Mouse (Mus musculus): ENCODE data around the gene Cyb5r4.

GRCm38 (mm10) chr9:86999956-87000582 is 21.7 kb upstream of the Cyb5r4 start:
- no peak for TF ChIP-seq POLR2A (IDR thresholded peaks at IDR 0.05; ENCODE audit: low read depth, low read length)
- no peak for TF ChIP-seq CTCF (IDR thresholded peaks at IDR 0.05; ENCODE audit: borderline replicate concordance, insufficient read depth, low read length)
